Comparison of ENCODE assay signal across 11 mouse cellular contexts in genomic region chr13:41865071-41865470, GRCm38 (mm10). TPM values are rescaled to one million over a fixed set of nuclear protein-coding genes. Genes with fewer than 3 reads are reported as not detected.
DNase-seq lines count a peak whose midpoint lies in the region; ATAC-seq and TF ChIP-seq lines count a peak whose summit lies in the region.
"Had no signal": no experiment of that assay in that cellular context is flagged by ENCODE, and none has a peak within 500 bp of the region (broad histone marks: within the 10 kb centered on the region; RNA-seq: fewer than 3 reads in every experiment).

No protein-coding gene starts in this region.

- H3K4me2 ChIP-seq in neural tube, embryonic 15.5 days, result no peak overlapping the region
- no peak overlapping the region for H3K4me2 ChIP-seq in intestine, postnatal 0 days (replicated peaks; ENCODE audit: low read depth)
- H3K4me2 ChIP-seq: neural tube, embryonic 12.5 days had no signal

- no peak for TF ChIP-seq CTCF in kidney, adult 2 months (conservative IDR thresholded peaks at IDR 0.05; ENCODE audit: insufficient read depth, insufficient read length, low read depth, low read length)
- TF ChIP-seq CTCF in intestine, postnatal 0 days (IDR thresholded peaks at IDR 0.05; ENCODE audit: low read depth), result no peak

- H3K4me3 ChIP-seq in kidney, adult 2 months (ENCODE audit: insufficient read depth, low read depth, low read length), result no peak overlapping the region
- H3K4me3 ChIP-seq in neural tube, embryonic 15.5 days (replicated peaks), result no peak overlapping the region
- H3K4me3 ChIP-seq in intestine, postnatal 0 days (ENCODE audit: low read depth, low read length), result no peak overlapping the region
- H3K4me3 ChIP-seq: neural tube, embryonic 12.5 days had no signal

- no peak overlapping the region for H3K9ac ChIP-seq in neural tube, embryonic 15.5 days (replicated peaks)
- no peak overlapping the region for H3K9ac ChIP-seq in intestine, postnatal 0 days (ENCODE audit: low read depth, low read length)
- H3K9ac ChIP-seq: neural tube, embryonic 12.5 days had no signal

- no peak for ATAC-seq in neural tube, embryonic 15.5 days (ENCODE audit: low FRiP score)
- ATAC-seq in intestine, postnatal 0 days, result no peak

- TF ChIP-seq POLR2A in kidney, adult 2 months (IDR thresholded peaks at IDR 0.05; ENCODE audit: low read depth, low read length), result no peak

- peak; percentile 42 for DNase-seq in kidney, adult 11 months
- no peak for DNase-seq in kidney, adult 18-20 months
- peak; percentile 88 for DNase-seq in gonadal fat pad, adult 2 months (ENCODE audit: low read depth)
- DNase-seq in kidney, adult 2 months, result peak; percentile 54
- peak; percentile 46 for DNase-seq in lung, postnatal 36 days
- no peak for DNase-seq in left cerebral cortex, adult 8-10 months (ENCODE audit: low spot score in 2 of 2)
- DNase-seq: cerebellum, adult 9-11 months; thymus, postnatal 36 days had no signal

- H3K9me3 ChIP-seq in neural tube, embryonic 15.5 days (replicated peaks), result no peaks in the 10 kb centered on the region
- H3K9me3 ChIP-seq in intestine, postnatal 0 days (ENCODE audit: control insufficient read depth), result no peaks in the 10 kb centered on the region
- H3K9me3 ChIP-seq: neural tube, embryonic 12.5 days had no signal

- peak overlapping the region; percentile 16; the same call in 1 of the 2 replicates for H3K27ac ChIP-seq in kidney, adult 2 months (ENCODE audit: insufficient read depth, low read depth, low read length)
- H3K27ac ChIP-seq in neural tube, embryonic 15.5 days (replicated peaks), result no peak overlapping the region
- H3K27ac ChIP-seq in intestine, postnatal 0 days (ENCODE audit: low read depth, low read length), result no peak overlapping the region
- H3K27ac ChIP-seq: neural tube, embryonic 12.5 days had no signal

- H3K27me3 ChIP-seq in kidney, adult 2 months (replicated peaks; ENCODE audit: control insufficient read depth, insufficient read depth, low read length), result no peaks in the 10 kb centered on the region
- H3K27me3 ChIP-seq in neural tube, embryonic 15.5 days (replicated peaks), result no peaks in the 10 kb centered on the region
- no peaks in the 10 kb centered on the region for H3K27me3 ChIP-seq in intestine, postnatal 0 days (replicated peaks; ENCODE audit: control insufficient read depth, insufficient read depth, low read length)
- H3K27me3 ChIP-seq: neural tube, embryonic 12.5 days had no signal

- no peaks in the 10 kb centered on the region for H3K36me3 ChIP-seq in kidney, adult 2 months (ENCODE audit: control insufficient read depth, insufficient read depth, low read length)
- no peaks in the 10 kb centered on the region for H3K36me3 ChIP-seq in neural tube, embryonic 15.5 days
- no peaks in the 10 kb centered on the region for H3K36me3 ChIP-seq in intestine, postnatal 0 days (ENCODE audit: control insufficient read depth, insufficient read depth)
- H3K36me3 ChIP-seq: neural tube, embryonic 12.5 days had no signal

- 42% methylated on average over 5 of the region's 5 CpGs for WGBS in kidney, adult 2 months
- 78% methylated on average over 5 of the region's 5 CpGs for WGBS in neural tube, embryonic 15.5 days
- 64% methylated on average over 5 of the region's 5 CpGs for WGBS in intestine, postnatal 0 days

- H3K4me1 ChIP-seq in kidney, adult 2 months (ENCODE audit: control insufficient read depth, insufficient read depth, low read length), result 0 out of 2 replicates have a peak, but pooled peaks cover 2% of the 10 kb centered on the region
- H3K4me1 ChIP-seq in neural tube, embryonic 15.5 days, result no peaks in the 10 kb centered on the region
- H3K4me1 ChIP-seq in intestine, postnatal 0 days (replicated peaks; ENCODE audit: control insufficient read depth, insufficient read depth, low read length), result no peaks in the 10 kb centered on the region
- H3K4me1 ChIP-seq: neural tube, embryonic 12.5 days had no signal

RNA-seq across cellular contexts. Expression of gene Adtrp, which starts 17.6 kb away (rescaled TPM):
- polyA plus RNA-seq in gonadal fat pad, adult 2 months (2012; rRNA removed), result 8.0 and 8.8 TPM in 2 replicates
- polyA plus RNA-seq in kidney, adult 2 months (2012; rRNA removed), result 165 and 199 TPM in 2 replicates
- polyA plus RNA-seq in neural tube, embryonic 15.5 days (2015; fragmentation: Nextera tagmentation; extraction: Ambion mirVana), result 0.47 TPM in 2 replicates
- polyA plus RNA-seq in intestine, postnatal 0 days (2015; fragmentation: Nextera tagmentation; extraction: Ambion mirVana), result 110 and 132 TPM in 2 replicates
- total RNA-seq in left cerebral cortex, adult 8-10 months (2022), result under 1 TPM in 2 of 4 experiments, not detected in 2; 0.33 to 0.43 TPM

Comparison
In these comparisons a context has a peak if more than half of its experiments do, and no peak if none do; other contexts are left out.
1. DNase-seq: peak in kidney, adult 11 months (single experiment), gonadal fat pad, adult 2 months (single experiment), kidney, adult 2 months (single experiment) and lung, postnatal 36 days (single experiment); none in kidney, adult 18-20 months (single experiment) and left cerebral cortex, adult 8-10 months (0 of 2).
2. RNA of gene Adtrp, which starts 17.6 kb away (polyA plus RNA-seq): 165 to 199 TPM in kidney, adult 2 months and 110 to 132 TPM in intestine, postnatal 0 days; 8.0 to 8.8 TPM in gonadal fat pad, adult 2 months and 0.47 TPM in neural tube, embryonic 15.5 days; every median in the first group is over 10 times any median in the second.